Mouse (Mus musculus) kidney, adult 9 months (tissue): ENCODE results near the gene Il34.

Experiments
- DNase-seq: peaks from one replicate; pipeline ENCODE4 v3.0.0; 2022

Il34 gene

DNA sequence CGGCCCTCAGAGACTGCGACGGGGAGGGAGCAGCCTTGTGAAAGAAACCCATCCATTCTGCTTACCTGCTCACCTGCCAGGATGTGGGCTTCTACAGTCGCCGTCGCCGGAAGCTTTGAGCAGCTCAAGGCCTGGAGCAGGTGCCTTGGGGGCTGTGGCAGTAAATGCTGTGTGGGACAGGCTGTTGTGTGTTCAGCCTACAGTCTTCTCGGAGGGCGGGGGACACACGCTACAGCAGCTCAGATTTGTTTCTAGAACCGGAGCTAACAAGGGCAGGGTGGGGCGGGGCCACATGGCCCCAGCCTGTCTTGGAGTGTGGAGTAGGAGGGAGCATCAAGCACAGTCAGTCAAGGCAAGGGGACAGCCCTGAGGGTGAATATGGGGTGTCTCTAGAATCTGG is at the start of gene Il34:
Il34 (minus strand) TSS at position 256 of the 400 bp plus-strand sequence.
- DNase-seq, result no peak

- DNase-seq, result no peak
Observed at GRCm38 (mm10) chr8:110851186-110851585, 45.5 kb upstream of the Il34 start.

- DNase-seq, result no peak
Observed at GRCm38 (mm10) chr8:110847645-110848495, 42.1 kb upstream of the Il34 start.

GRCm38 (mm10) chr8:110847171-110847549 is 41.4 kb upstream of the Il34 start:
- no peak for DNase-seq

DNA sequence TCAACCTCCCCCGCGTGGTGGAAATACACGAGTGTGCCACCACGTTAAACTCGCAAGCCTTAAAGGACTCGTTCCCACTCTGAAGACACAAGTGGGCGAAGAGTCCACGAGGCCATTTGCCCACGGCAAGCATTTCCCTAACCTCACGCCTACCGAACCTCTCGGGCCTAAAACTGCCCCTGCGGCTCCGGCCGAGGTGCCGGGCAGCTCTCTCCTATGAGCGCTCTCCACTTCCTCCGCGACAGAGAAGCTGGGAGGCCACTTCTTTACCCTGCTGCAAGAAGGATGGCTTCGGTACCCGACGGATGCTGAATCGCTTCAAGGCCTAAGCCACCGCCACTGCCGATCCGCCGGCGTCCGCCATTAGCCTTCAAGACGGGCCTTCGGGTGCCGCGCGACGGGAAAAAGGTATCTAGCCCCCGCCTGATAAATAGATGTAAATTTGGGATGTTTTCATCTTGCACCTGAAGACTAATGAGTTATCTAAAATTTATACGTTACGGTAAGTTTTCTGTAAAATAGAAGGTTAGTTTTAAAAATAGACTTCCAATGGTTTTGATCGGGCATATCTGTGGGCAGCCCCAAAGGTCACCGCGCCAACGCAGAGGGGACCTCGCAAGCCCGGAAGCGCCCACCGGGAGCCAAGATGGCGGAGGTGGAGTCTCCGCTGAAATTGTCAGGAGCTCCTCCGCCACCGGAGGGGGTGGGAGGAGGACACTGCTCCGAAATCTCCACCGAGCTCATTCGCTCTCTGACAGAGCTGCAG is 40.9 kb upstream of the Il34 start, which contains the start of the genes Cog4 and Sf3b3:
Cog4 (plus strand) TSS at position 196 of the 766 bp plus-strand sequence.
Sf3b3 (minus strand) TSS at position 383 of the 766 bp plus-strand sequence.
- peak; percentile 93 for DNase-seq

- DNase-seq, result no peak
Observed at GRCm38 (mm10) chr8:110845821-110846404, 40.2 kb upstream of the Il34 start.

GRCm38 (mm10) chr8:110844941-110845340 is 39.2 kb upstream of the Il34 start:
- no peak for DNase-seq

GRCm38 (mm10) chr8:110843207-110843606 is 37.5 kb upstream of the Il34 start:
- no peak for DNase-seq

DNA sequence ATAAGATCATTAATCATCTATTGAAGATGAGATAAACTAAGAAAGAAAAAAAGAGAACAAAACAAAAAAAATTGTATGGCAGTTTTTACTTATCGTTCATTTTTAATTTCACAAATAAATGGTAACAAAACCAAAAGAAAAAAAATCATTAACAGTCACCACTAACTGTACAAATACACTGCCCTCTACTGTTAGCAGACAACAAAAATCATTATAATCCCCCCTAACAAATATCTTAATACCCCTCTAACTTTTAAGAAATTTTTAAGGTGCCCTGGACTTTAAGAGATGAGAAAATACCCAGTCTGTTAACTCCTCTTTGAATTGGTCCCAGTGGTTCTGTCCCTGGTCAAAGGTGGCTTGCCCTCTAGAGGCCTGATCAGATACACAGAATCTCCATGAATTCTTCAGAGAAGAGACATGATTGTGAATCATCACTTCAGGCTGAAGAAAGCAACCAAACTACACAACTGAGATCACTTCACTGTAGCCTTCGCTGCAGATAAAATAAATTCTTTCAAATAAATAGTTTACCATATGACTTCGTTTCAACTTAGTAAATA is 36.4 kb upstream of the Il34 start:
- DNase-seq, result no peak

DNA sequence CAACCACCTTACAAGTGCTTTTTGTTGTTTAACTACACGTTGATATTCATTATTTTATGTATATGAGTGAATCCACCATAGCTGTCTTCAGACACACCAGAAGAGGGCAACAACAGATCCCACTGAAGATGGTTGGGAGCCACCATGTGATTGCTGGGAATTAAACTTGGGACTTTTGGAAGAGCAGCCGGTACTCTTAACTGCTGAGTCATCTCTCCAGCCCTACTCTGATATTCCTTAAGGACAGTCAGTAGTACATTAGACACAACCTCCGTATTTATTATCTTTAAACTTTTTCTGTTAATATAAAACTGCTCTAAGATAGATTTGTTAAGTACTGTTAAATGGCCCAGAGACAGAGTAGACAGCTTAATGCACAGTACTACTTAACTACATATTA is 26.2 kb upstream of the Il34 start:
- no peak for DNase-seq

DNA sequence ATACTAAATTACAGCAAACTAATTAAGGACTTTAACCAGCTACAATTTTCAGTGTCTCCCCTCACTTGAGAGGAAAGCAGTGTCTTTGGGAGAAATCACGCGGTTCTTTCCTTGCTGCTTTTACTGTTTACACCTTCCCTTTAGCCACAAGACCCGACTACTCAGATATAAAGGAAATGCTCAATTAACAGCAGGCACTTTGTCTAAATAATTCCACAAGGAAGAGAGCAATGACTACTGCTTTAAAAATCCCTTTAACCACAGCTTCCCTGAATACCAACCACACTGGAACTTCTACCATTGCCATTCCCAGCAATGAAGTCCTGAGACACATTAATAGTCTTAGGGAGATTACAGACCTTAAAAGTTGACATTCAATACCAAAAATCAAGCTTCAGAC is 22.8 kb upstream of the Il34 start:
- no peak for DNase-seq

DNA sequence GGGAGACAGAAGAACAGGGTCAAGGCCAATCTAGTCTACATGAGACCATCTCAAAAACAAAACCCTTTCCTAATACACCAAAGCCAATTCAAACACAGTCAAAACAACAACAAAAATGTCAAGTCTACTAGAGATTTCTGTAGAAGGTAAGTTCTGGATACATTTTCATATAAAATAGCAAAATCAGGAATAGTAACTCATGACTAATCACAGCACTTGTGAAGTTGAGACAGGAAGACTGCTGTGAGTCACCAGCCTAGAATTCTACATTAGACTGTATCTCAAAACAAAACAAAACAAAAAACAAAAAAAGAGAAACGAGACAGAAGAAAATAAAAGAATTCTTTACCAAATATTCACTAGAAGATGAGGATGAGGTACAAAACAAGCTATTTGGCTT is 19.1 kb upstream of the Il34 start:
- DNase-seq, result no peak

- DNase-seq, result no peak
Observed at GRCm38 (mm10) chr8:110821960-110822359, 16.2 kb upstream of the Il34 start.

DNA sequence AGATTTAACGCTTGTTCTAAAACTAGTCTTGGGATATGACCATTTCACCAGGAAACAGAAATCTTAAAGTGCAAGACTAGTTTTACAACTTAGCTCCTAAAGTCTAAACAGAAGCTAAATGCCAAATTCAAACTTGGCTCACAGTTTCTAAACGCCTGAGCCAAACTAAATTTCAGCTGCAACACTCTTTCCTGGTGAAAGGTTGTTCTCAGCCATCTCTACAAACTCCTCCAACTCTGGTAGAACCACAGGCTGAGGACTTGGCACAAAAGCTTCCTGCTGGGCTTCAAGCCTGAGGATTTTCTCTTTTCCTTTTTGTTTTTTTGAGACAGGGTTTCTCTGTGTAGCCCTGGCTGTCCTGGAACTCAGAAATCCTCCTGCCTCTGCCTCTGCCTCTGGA is 14.5 kb upstream of the Il34 start:
- DNase-seq, result no peak

GRCm38 (mm10) chr8:110818593-110818992 is 12.9 kb upstream of the Il34 start:
- peak; percentile 55 for DNase-seq

DNA sequence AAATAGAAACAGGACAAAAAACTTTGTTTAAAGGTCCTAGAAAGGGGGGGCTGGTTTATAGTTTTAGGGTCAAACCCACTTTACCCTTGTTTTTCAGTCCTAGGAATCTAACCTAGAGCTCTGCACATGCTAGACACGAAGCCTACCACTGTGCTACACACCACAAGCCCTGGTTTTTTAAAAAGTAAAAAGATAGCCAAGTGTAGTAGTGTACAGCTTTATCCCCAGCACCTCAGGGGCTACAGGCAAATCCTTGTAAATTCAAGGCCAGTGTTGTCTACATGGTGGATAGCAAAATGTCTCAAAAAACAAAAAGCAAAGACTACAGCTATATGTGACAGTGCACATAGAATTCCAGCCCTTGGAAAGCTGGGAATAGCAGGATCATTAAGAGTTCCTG is 11.3 kb upstream of the Il34 start:
- no peak for DNase-seq

GRCm38 (mm10) chr8:110815308-110815707 is 9.6 kb upstream of the Il34 start:
- no peak for DNase-seq

DNA sequence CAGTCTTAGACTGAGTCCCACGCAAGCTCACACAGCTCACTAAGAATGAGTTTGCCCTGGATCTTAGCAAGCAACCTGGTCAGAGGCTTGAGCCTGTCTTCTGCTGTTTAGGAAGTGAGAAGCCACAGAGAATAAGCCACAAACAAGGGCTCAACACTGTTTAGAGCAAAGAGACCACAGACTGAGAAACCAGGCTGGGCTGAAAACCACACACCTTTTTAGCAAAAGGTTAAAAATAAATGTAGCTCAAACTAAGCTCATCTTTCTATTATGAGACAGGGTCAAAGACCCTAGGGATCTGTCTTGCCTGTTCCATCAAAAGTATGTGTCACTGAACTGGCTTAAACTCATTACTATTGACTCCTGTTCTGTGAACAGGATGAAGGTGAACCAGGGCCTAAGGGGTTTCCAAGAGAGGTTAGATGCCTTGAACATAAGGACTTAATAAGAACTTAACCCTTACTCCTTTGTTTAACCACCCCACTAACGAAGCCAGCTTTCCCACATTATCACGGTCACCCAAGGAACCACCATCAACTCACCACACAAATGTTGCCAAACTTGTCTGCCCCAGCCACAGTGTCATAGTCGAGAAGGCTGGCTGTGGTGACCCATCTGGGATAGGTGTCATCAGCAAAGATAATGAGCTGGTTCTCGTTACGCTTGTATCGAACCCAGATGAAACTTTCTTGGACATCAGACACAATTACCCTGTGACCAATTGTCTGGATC is 7.5 kb upstream of the Il34 start:
- DNase-seq, result no peak

- no peak for DNase-seq
Observed at GRCm38 (mm10) chr8:110812349-110813080, 6.8 kb upstream of the Il34 start.

DNA sequence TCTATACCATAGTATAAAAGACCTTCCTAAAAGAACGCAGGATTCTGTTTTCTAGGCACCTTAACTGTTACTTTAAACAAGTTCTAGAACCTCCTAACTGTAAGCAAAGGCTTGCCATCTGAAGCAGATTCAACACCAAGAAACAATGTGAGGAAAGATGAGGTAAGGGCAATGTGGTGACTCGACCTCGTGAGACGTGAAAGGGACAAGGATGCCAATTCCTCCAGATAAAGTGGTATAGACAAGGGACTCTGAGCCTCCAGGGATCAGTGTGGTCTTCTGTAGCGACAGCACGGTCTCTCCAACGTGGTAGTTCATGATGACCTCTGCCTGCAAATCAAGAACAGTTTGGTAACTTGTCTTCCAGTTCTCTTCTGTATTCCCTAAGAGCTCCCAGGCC is 6.1 kb upstream of the Il34 start:
- DNase-seq, result no peak

DNA sequence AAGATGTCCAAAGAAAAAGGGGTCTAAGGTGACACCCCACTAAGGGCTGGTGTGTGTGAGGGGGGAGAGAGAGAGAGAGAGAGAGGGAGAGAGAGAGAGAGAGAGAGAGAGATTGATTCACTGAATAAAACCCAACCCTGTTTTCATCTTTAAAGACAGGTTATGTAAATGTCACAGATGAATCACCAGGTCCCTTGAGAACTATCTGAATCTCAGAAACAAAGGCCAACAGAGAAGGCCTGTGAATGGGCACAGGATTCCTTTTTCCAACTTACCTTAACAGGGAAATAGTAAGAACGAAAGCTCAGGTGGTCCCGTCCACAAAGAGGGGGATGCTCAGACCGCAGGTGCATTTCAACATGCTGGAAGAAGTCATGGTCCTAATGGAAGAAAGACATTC is 5.4 kb upstream of the Il34 start:
- no peak for DNase-seq
